Comparison of ENCODE assay signal across 8 mouse cellular contexts in genomic region chr6:113045575-113045974, GRCm38 (mm10). TPM values are rescaled to one million over a fixed set of nuclear protein-coding genes. Genes with fewer than 3 reads are reported as not detected.
DNase-seq lines count a peak whose midpoint lies in the region; ATAC-seq and TF ChIP-seq lines count a peak whose summit lies in the region.

No protein-coding gene starts in this region.

- WGBS in heart, adult 2 months: 0% methylated on average over 11 of the region's 11 CpGs
- under 1% methylated on average over 11 of the region's 11 CpGs for WGBS in embryonic facial prominence, embryonic 12.5 days
- under 1% methylated on average over 11 of the region's 11 CpGs for WGBS in intestine, embryonic 16.5 days
- under 1% methylated on average over 11 of the region's 11 CpGs for WGBS in midbrain, postnatal 0 days

- peak overlapping the region; percentile 90 for H3ac ChIP-seq in C2C12 (ENCODE audit: control insufficient read depth, insufficient read length, low read depth)

- no peak for TF ChIP-seq POLR2A in heart, adult 2 months (IDR thresholded peaks at IDR 0.05; ENCODE audit: insufficient read depth, low read depth, low read length)

- peak overlapping the region; percentile 87 for H3K4me2 ChIP-seq in embryonic facial prominence, embryonic 12.5 days (replicated peaks)
- peak overlapping the region; percentile 89 for H3K4me2 ChIP-seq in intestine, embryonic 16.5 days (ENCODE audit: low read depth, low read length)
- peak overlapping the region; percentile 95 for H3K4me2 ChIP-seq in midbrain, postnatal 0 days (ENCODE audit: low read depth, low read length, poor library complexity, severe bottlenecking)

- H3K4me3 ChIP-seq in heart, adult 2 months: peak overlapping the region; percentile 84
- H3K4me3 ChIP-seq in C2C12 (ENCODE audit: insufficient read depth, poor library complexity, severe bottlenecking): peak overlapping the region; percentile 92
- peak overlapping the region; percentile 89 for H3K4me3 ChIP-seq in embryonic facial prominence, embryonic 12.5 days
- H3K4me3 ChIP-seq in intestine, embryonic 16.5 days (ENCODE audit: low read length): peak overlapping the region; percentile 78
- H3K4me3 ChIP-seq in midbrain, postnatal 0 days (ENCODE audit: low read depth, low read length): peak overlapping the region; percentile 57

- no peaks in the 10 kb centered on the region for H3K9me3 ChIP-seq in embryonic facial prominence, embryonic 12.5 days
- no peaks in the 10 kb centered on the region for H3K9me3 ChIP-seq in intestine, embryonic 16.5 days (ENCODE audit: control insufficient read depth, low read length)
- no peaks in the 10 kb centered on the region for H3K9me3 ChIP-seq in midbrain, postnatal 0 days (ENCODE audit: low read length)

- H3K9ac ChIP-seq in heart, adult 2 months (ENCODE audit: low read depth, low read length): peak overlapping the region; percentile 74
- H3K9ac ChIP-seq in embryonic facial prominence, embryonic 12.5 days: peak overlapping the region; percentile 73
- peak overlapping the region; percentile 87 for H3K9ac ChIP-seq in intestine, embryonic 16.5 days (ENCODE audit: low read depth, low read length)
- peak overlapping the region; percentile 81 for H3K9ac ChIP-seq in midbrain, postnatal 0 days (replicated peaks; ENCODE audit: low read length, poor library complexity, severe bottlenecking)

- TF ChIP-seq EP300 in heart, adult 2 months (IDR thresholded peaks at IDR 0.05; ENCODE audit: insufficient read depth, low read depth, low read length): no peak

- TF ChIP-seq CTCF in heart, adult 2 months (IDR thresholded peaks at IDR 0.05): no peak
- TF ChIP-seq CTCF in C2C12 (IDR thresholded peaks at IDR 0.05; ENCODE audit: control insufficient read depth, insufficient read depth, insufficient read length): no peak
- no peak for TF ChIP-seq CTCF in midbrain, postnatal 0 days (IDR thresholded peaks at IDR 0.05)

- H3K36me3 ChIP-seq in heart, adult 2 months (ENCODE audit: control insufficient read depth, insufficient read depth, low read length): no peaks in the 10 kb centered on the region; the same call in 1 of the 2 replicates
- peaks cover 23% of the 10 kb centered on the region for H3K36me3 ChIP-seq in C2C12 (ENCODE audit: control insufficient read depth, insufficient read depth)
- peaks cover 7% of the 10 kb centered on the region for H3K36me3 ChIP-seq in embryonic facial prominence, embryonic 12.5 days
- peaks cover 2% of the 10 kb centered on the region; the same call in 1 of the 2 replicates for H3K36me3 ChIP-seq in intestine, embryonic 16.5 days (ENCODE audit: control insufficient read depth, insufficient read depth, low read length)
- peaks cover 4% of the 10 kb centered on the region for H3K36me3 ChIP-seq in midbrain, postnatal 0 days (ENCODE audit: insufficient read depth, low read length)

- H3K79me3 ChIP-seq in C2C12 (ENCODE audit: low read depth): peaks cover 17% of the 10 kb centered on the region

- intact Hi-C loops in heart, adult 2 months (cut with DNase I): loop anchor here (5.0 kb wide), 2 partner anchors 192 to 262 kb away; partner anchors contain the start of genes Brpf1 and Mtmr14
- intact Hi-C loops in heart, postnatal 25 days (cut with DNase I): loop anchor here (5.0 kb wide), 1 partner anchor 262 kb away; the partner anchor contains the start of gene Brpf1

- peak overlapping the region; percentile 84 for H3K27ac ChIP-seq in heart, adult 2 months
- H3K27ac ChIP-seq in embryonic facial prominence, embryonic 12.5 days: peak overlapping the region; percentile 88
- H3K27ac ChIP-seq in intestine, embryonic 16.5 days (ENCODE audit: low read length): peak overlapping the region; percentile 99
- peak overlapping the region; percentile 89 for H3K27ac ChIP-seq in midbrain, postnatal 0 days (ENCODE audit: low read depth, low read length)

- peak; percentile 37; the same call in 1 of the 2 replicates for ATAC-seq in embryonic facial prominence, embryonic 12.5 days (ENCODE audit: insufficient number of reproducible peaks, insufficient read depth, low FRiP score, low TSS enrichment)
- peak; percentile 49 for ATAC-seq in intestine, embryonic 16.5 days
- peak; percentile 41 for ATAC-seq in midbrain, postnatal 0 days (ENCODE audit: low FRiP score)
- ATAC-seq in megakaryocyte-erythroid progenitor cell, adult 5-6 weeks (replicated peaks; ENCODE audit: low FRiP score, low TSS enrichment, poor library complexity, severe bottlenecking): no peak

- H3K4me1 ChIP-seq in heart, adult 2 months (ENCODE audit: control insufficient read depth, insufficient read depth, low read length): peaks cover 2% of the 10 kb centered on the region
- H3K4me1 ChIP-seq in embryonic facial prominence, embryonic 12.5 days: peaks cover 14% of the 10 kb centered on the region
- peaks cover 16% of the 10 kb centered on the region for H3K4me1 ChIP-seq in intestine, embryonic 16.5 days (ENCODE audit: control insufficient read depth, insufficient read depth, low read length)
- peaks cover 3% of the 10 kb centered on the region; the same call in 1 of the 2 replicates for H3K4me1 ChIP-seq in midbrain, postnatal 0 days (ENCODE audit: insufficient read depth, low read length)

- H3K27me3 ChIP-seq in heart, adult 2 months (ENCODE audit: control insufficient read depth, insufficient read depth, low read length): no peaks in the 10 kb centered on the region
- no peaks in the 10 kb centered on the region for H3K27me3 ChIP-seq in C2C12 (ENCODE audit: control insufficient read depth, insufficient read depth, insufficient read length)
- H3K27me3 ChIP-seq in embryonic facial prominence, embryonic 12.5 days: no peaks in the 10 kb centered on the region
- no peaks in the 10 kb centered on the region for H3K27me3 ChIP-seq in intestine, embryonic 16.5 days (replicated peaks; ENCODE audit: control insufficient read depth, insufficient read depth, low read length)
- H3K27me3 ChIP-seq in midbrain, postnatal 0 days (ENCODE audit: insufficient read depth, low read length): no peaks in the 10 kb centered on the region

- no peak for DNase-seq in heart, adult 2 months
- no peak for DNase-seq in heart, postnatal 25 days (ENCODE audit: low spot score)
- DNase-seq in midbrain, postnatal 0 days (ENCODE audit: low spot score): no peak
- no peak for DNase-seq in embryo, embryonic 10 days (ENCODE audit: low spot score)

- H3K79me2 ChIP-seq in heart, adult 2 months (replicated peaks; ENCODE audit: control insufficient read depth, insufficient read depth, low read length): no peaks in the 10 kb centered on the region
- H3K79me2 ChIP-seq in C2C12 (ENCODE audit: control insufficient read depth, insufficient read depth): peaks cover 40% of the 10 kb centered on the region

TF ChIP-seq in C2C12, 6 proteins besides CTCF, POLR2A, EP300 and RAD21:
- no peak for TF ChIP-seq MYOG (IDR thresholded peaks at IDR 0.05; ENCODE audit: control insufficient read depth, extremely low read depth, insufficient read length)
- TF ChIP-seq MAX (IDR thresholded peaks at IDR 0.05): no peak
- TF ChIP-seq FOSL1 (IDR thresholded peaks at IDR 0.05; ENCODE audit: insufficient read depth, low read length, poor library complexity, severe bottlenecking): no peak
- TF ChIP-seq USF1 (IDR thresholded peaks at IDR 0.05; ENCODE audit: low read depth): no peak
- no peak for TF ChIP-seq CEBPB (IDR thresholded peaks at IDR 0.05; ENCODE audit: low read depth)
- no peak for TF ChIP-seq MYOD1 (IDR thresholded peaks at IDR 0.05; ENCODE audit: control insufficient read depth, insufficient read length, low read depth)

RNA-seq across cellular contexts. Expression of gene Thumpd3, which starts 0.5 kb away (rescaled TPM):
- 10 to 100 TPM; 17.5 to 19.9 TPM for total RNA-seq in heart, adult 2 months (2021)
- polyA plus RNA-seq in heart, adult 2 months (2012; rRNA removed): 5.0 and 13.1 TPM in 2 replicates
- total RNA-seq in heart, postnatal 25 days (2021): 10 to 100 TPM; 16.5 to 16.8 TPM
- 18.8 TPM for polyA plus RNA-seq in C2C12 (2012; fragmentation: generic; extraction: Trizol)
- polyA plus RNA-seq in embryonic facial prominence, embryonic 12.5 days (2016; fragmentation: Nextera tagmentation; extraction: Ambion mirVana): 50.8 and 52.6 TPM in 2 replicates
- polyA plus RNA-seq in intestine, embryonic 16.5 days (2015; fragmentation: Nextera tagmentation; extraction: Ambion mirVana): 57.7 and 63.0 TPM in 2 replicates
- total RNA-seq in midbrain, postnatal 0 days (2014; rRNA removed): 33.7 and 49.2 TPM in 2 replicates
- polyA plus RNA-seq in midbrain, postnatal 0 days (2015; fragmentation: Nextera tagmentation; extraction: Ambion mirVana): 38.3 and 40.5 TPM in 2 replicates
- total RNA-seq in megakaryocyte-erythroid progenitor cell, adult 5-6 weeks (2014; fragmentation: Nextera tagmentation): 123 and 125 TPM in 2 replicates
- total RNA-seq in megakaryocyte-erythroid progenitor cell, adult 5-6 weeks (2017): 147 and 161 TPM in 2 replicates

RNA-seq across cellular contexts. Expression of gene Setd5, which starts 31.6 kb away (rescaled TPM):
- 10 to 100 TPM; 31.1 to 33.5 TPM for total RNA-seq in heart, adult 2 months (2021)
- 14.6 and 21.3 TPM in 2 replicates for polyA plus RNA-seq in heart, adult 2 months (2012; rRNA removed)
- 10 to 100 TPM; 34.4 to 41.1 TPM for total RNA-seq in heart, postnatal 25 days (2021)
- polyA plus RNA-seq in C2C12 (2012; fragmentation: generic; extraction: Trizol): 17.0 TPM
- 73.7 and 77.6 TPM in 2 replicates for polyA plus RNA-seq in embryonic facial prominence, embryonic 12.5 days (2016; fragmentation: Nextera tagmentation; extraction: Ambion mirVana)
- polyA plus RNA-seq in intestine, embryonic 16.5 days (2015; fragmentation: Nextera tagmentation; extraction: Ambion mirVana): 58.5 and 61.2 TPM in 2 replicates
- total RNA-seq in midbrain, postnatal 0 days (2014; rRNA removed): 99.1 and 103 TPM in 2 replicates
- 42.1 and 50.6 TPM in 2 replicates for polyA plus RNA-seq in midbrain, postnatal 0 days (2015; fragmentation: Nextera tagmentation; extraction: Ambion mirVana)
- total RNA-seq in megakaryocyte-erythroid progenitor cell, adult 5-6 weeks (2014; fragmentation: Nextera tagmentation): 136 and 143 TPM in 2 replicates
- total RNA-seq in megakaryocyte-erythroid progenitor cell, adult 5-6 weeks (2017): 79.1 and 80.2 TPM in 2 replicates
